Mouse (Mus musculus) forelimb bud, embryonic 11.5 days (tissue): Measurements from ENCODE around the gene Gtpbp4.
"Not testable (repeated sequence)": the region's sequence is repeated elsewhere in the genome, so short reads cannot be mapped to it uniquely, and the experiment has no call there.

ENCODE experiments used
- DNase-seq: peaks from one replicate; pipeline ENCODE4 v3.0.0-alpha.2; 2012; ENCODE audit warnings: low read depth, low spot score

Gtpbp4 gene

DNA sequence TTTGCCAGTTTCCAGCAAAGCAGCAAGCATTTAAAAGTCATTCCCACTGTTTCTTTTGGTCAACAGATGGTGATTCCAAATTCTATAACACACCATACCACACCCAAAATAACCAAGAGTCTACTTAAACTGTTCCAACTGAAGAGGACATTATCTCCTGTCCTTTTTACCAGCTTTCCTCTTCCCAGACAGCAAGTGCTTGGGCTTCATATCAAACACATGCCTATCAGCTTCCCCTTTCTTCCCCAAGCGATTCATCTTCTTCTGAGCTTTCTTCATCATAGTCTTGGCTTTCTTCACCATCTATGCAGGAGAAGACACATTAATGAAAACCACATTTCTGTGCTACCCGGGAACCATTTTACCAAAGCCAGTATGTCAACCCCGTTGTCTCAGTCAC, 22.9 kb downstream of the Gtpbp4 start:
- DNase-seq = no peak

- no peak for DNase-seq
Measured at GRCm38 (mm10) chr13:8972369-8972768, 23.5 kb downstream of the Gtpbp4 start.

GRCm38 (mm10) chr13:8967742-8968141, 28.1 kb downstream of the Gtpbp4 start:
- no peak for DNase-seq

GRCm38 (mm10) chr13:8965224-8965623, 30.7 kb downstream of the Gtpbp4 start:
- no peak for DNase-seq

GRCm38 (mm10) chr13:8962266-8962665, 33.6 kb downstream of the Gtpbp4 start:
- not testable (repeated sequence) for DNase-seq

DNA sequence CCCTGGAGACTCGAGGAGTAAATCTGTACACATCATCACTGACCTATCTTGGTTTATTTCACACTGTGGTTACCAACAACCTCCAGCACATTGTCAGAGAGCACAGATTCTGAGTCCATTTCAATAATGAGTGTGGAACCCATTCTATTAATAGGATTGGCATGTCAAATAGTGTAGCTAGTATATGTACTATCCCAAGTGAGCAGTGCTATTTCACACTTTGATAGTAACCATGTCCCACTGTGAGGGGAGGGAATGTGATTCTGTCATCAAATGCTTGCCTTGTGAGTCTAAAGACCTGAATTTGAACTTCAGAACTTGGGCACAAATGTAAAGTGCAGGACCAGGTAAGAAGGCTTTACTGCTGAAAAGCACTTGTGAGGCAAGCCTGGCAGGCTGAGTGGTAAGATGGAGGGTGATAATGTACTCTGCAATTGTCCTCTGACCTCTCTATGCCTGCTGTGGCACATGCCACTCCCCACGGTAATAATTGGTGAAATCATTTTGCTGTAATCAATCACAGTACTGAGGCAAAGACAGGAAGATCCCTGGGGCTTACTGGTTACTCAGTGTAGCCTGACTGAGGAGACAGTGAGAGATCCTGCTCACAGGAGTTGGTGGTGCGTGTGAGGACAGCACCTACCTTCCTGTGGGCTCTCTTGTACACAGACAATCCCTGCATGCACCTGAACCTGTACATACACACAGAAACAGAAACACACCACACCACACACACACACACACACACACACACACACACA, 34.6 kb downstream of the Gtpbp4 start:
- not testable (repeated sequence) for DNase-seq

DNA sequence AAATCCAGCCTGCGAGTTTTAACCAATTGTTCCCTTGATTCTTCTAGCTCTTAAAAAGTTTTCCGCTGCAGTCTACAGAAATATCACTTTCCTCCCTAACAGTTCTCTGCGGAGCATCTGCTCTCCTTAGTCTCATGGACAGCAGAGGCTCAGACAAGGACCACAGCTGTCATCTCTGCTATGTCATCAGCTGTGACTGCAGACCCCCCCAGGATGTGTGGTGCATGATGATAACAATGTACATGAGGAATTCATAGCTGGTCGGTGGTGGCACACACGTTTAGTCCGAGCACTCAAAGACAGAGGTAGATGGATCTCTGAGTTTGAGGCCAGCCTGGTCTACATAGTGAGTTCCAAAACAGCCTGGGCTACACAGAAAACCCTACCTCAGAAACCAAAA, 36.3 kb downstream of the Gtpbp4 start:
- DNase-seq = not testable (repeated sequence)

DNA sequence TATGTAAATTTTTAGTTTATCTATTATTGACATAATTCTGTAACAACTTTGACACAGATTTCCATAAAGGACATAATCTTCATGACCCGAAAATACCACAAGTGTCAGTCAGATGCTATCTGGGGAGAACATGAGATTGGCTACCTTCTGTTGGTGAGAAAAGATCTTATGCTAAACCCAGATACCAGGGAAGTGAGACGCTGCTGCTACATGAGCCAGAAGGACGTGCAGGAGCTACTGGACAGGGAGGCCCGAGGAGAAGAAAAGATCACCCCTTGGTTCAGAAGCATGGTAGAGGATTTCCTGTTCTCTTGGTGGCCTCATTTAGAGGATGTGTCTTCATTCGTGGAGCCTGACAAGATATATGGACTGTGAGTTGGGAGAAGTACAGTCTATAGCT, 36.8 kb downstream of the Gtpbp4 start:
- not testable (repeated sequence) for DNase-seq

- not testable (repeated sequence) for DNase-seq
Measured at GRCm38 (mm10) chr13:8956873-8957272, 39.0 kb downstream of the Gtpbp4 start.

DNA sequence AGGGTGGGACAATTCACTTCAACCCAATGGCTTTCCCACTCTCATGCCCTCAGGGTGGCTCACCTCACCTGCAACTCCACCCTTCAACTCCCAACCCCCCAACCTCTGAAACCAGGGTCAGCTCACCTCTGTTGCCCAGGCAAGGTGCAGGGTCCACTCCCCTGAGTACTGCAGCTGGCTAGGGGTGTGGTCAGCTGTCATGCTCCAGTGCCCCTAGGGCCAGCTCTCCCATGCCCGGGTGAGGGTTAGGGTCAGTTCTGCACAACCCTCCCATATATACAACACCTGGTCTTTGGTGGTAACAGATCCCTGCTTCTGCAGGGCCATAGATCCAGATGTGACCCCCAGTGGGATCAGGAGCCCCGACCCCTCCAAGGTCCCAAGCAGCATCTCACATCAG, 40.8 kb downstream of the Gtpbp4 start:
- not testable (repeated sequence) for DNase-seq

- DNase-seq = not testable (repeated sequence)
Measured at GRCm38 (mm10) chr13:8952563-8952962, 43.3 kb downstream of the Gtpbp4 start, which contains the start of gene Idi2. Gene Idi2, plus strand, starts transcription at chr13:8952863.

GRCm38 (mm10) chr13:8948131-8948530, 47.8 kb downstream of the Gtpbp4 start, which contains the start of gene Gm9745:
Gene Gm9745, minus strand, starts transcription at chr13:8948231.
- not testable (repeated sequence) for DNase-seq

DNA sequence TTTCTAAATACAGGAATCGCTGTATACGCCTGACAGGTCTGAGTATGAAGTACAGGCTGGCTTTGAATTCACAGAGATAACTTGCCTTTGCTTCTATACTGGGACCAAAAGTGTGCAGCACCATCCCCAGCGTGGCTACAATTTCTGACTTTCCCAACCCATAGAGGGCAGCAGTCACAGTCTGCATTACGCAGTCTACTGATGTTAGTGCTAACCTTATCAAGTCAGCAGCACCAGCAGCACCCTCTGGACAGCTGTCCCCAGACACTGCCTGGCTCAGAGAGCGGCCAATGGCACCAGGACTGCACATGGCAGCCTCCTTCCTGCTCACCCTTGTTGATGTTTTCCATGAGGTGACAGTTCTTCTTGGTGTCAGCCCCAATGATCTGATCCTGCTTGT, 52.1 kb downstream of the Gtpbp4 start:
- DNase-seq = not testable (repeated sequence)

DNA sequence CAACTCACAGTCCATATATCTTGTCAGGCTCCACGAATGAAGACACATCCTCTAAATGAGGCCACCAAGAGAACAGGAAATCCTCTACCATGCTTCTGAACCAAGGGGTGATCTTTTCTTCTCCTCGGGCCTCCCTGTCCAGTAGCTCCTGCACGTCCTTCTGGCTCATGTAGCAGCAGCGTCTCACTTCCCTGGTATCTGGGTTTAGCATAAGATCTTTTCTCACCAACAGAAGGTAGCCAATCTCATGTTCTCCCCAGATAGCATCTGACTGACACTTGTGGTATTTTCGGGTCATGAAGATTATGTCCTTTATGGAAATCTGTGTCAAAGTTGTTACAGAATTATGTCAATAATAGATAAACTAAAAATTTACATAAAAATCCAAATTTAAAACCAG, 54.2 kb downstream of the Gtpbp4 start:
- not testable (repeated sequence) for DNase-seq

- DNase-seq = not testable (repeated sequence)
Measured at GRCm38 (mm10) chr13:8941110-8941509, 54.8 kb downstream of the Gtpbp4 start.

DNA sequence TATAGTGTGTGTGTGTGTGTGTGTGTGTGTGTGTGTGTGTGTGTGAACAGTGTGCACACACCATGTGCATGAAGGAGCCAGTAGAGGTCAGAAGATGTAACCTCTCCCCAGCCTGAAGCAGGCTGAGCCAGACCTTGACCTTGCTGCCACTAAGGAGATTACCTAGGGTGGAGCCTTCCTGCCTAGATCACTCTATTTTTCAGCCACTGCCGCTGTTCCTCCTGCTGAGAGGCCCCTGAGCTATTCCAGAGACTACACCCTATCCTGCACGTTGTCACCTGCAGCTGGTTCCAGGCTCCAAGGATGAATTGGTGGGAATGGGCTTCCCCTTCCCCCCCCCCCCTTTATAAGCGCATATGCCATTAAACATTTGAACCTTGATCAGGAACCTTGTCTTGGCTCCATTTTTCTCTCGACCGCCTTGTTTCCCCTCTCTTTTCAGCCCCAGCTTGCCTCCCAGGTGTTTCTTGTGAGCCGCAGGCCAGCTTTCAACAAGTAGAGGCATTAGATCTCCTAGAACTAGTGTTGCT, 58.2 kb downstream of the Gtpbp4 start:
- not testable (repeated sequence) for DNase-seq

DNA sequence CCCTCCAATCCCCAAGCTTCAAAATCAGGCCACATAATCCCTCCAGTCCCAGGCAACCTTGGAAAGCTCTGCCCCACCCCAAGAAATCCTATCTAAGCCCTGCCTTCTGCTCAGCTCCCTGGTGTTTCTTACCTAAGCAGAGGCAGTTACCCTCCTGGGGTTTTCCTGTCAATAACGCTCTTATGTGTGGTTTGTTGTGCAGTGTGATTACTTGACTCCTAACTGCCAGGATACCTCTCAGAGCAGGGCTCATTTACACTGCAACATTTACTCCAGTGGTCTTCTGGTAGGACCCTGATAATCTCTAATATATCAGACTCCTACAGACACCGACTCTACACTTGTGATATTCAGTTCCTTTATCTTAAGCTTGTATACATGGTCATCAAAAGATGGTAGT, 62.4 kb downstream of the Gtpbp4 start:
- no peak for DNase-seq
